Mouse (Mus musculus) liver, embryonic 15.5 days (tissue): Measurements from ENCODE around the gene Poldip3. TPM values are rescaled to one million over a fixed set of nuclear protein-coding genes. Genes with fewer than 3 reads are reported as not detected.
"Not testable (repeated sequence)": the region's sequence is repeated elsewhere in the genome, so short reads cannot be mapped to it uniquely, and the experiment has no call there.

ENCODE experiments used
- ATAC-seq: fragments of 200-750 bp; cut with Nextera tagmentation; 2 replicates; pipeline ENCODE4 v1.8.0; 2017; ENCODE audit warnings: moderate number of reproducible peaks, mild to moderate bottlenecking, moderate library complexity; ENCODE audit not compliant: insufficient read depth
- H3K27ac ChIP-seq: fragments of 300-500 bp; sonication (generic); replicated peaks from 2 replicates; pipeline ENCODE4 v1.5.1; 2015; ENCODE audit warnings: mild to moderate bottlenecking, inconsistent platforms
- H3K27me3 ChIP-seq: fragments of 300-500 bp; sonication (generic); 2 replicates; pipeline ENCODE4 v1.6.1; 2015; ENCODE audit warnings: mild to moderate bottlenecking, inconsistent platforms
- H3K36me3 ChIP-seq: fragments of 300-500 bp; sonication (generic); replicated peaks from 2 replicates; pipeline ENCODE4 v1.6.1; 2015; ENCODE audit warnings: moderate library complexity, mild to moderate bottlenecking, inconsistent platforms
- H3K4me1 ChIP-seq: fragments of 300-500 bp; sonication (generic); replicated peaks from 2 replicates; pipeline ENCODE4 v1.6.1; 2015; ENCODE audit warnings: inconsistent platforms
- H3K4me2 ChIP-seq: fragments of 300-500 bp; sonication (generic); 2 replicates; pipeline ENCODE4 v1.6.1; 2015; ENCODE audit warnings: moderate library complexity, mild to moderate bottlenecking, inconsistent platforms
- H3K4me3 ChIP-seq: fragments of 300-500 bp; sonication (generic); replicated peaks from 2 replicates; pipeline ENCODE4 v1.5.1; 2015; ENCODE audit warnings: mild to moderate bottlenecking, inconsistent platforms
- H3K9ac ChIP-seq: fragments of 300-500 bp; sonication (generic); 2 replicates; pipeline ENCODE4 v1.6.1; 2015; ENCODE audit warnings: moderate library complexity, mild to moderate bottlenecking, inconsistent platforms
- H3K9me3 ChIP-seq: fragments of 300-500 bp; sonication (generic); replicated peaks from 2 replicates; pipeline ENCODE4 v1.6.1; 2016; ENCODE audit warnings: inconsistent platforms
- WGBS: fragments of 180-500 bp; shearing (Covaris S2); methylation state at CpG from one replicate; pipeline ENCODE4 v1.1.7; 2015; ENCODE audit warnings: mixed read lengths; ENCODE audit not compliant: insufficient replicate concordance; 5-methylcytosine and 5-hydroxymethylcytosine counted together
- polyA plus RNA-seq: library from polyadenylated mRNA; unstranded; fragments of >200 nt; fragmentation: Nextera tagmentation; extraction: Ambion mirVana; gene quantifications from 2 replicates; pipeline ENCODE4 v1.2.1, GENCODE M21; 2015

Poldip3 gene
- polyA plus RNA-seq, 1 experiment from 2014 or later, result 55.5 TPM

DNA sequence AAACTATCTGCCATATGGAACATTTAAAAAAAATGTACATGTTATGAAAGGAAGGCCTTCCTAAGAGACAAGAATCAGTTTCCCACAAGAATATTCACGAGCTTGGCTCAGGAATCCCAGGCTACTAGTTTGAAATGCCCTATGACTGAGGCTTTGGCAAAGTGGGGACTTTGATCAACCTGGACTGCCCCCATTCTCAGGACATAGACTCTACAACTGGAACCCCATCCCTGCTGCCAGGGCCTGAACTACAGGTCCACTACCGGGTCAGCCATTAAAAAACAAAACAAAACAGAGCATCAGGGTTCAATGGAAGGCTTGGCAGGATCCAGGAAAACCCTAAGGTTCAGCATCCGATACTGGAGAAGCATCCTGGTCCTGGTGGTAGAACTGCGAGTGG lies 1.5 kb upstream of the Poldip3 start:
- no peaks in the 10 kb centered on the region for H3K27me3 ChIP-seq
- no peak overlapping the region for H3K4me3 ChIP-seq
- peaks cover 40% of the 10 kb centered on the region for H3K4me1 ChIP-seq
- ATAC-seq, result no peak
- 87% methylated on average over 4 of the region's 4 CpGs for WGBS
- H3K4me2 ChIP-seq, result no peak overlapping the region
- H3K27ac ChIP-seq, result peak overlapping the region; percentile 74
- H3K9ac ChIP-seq, result peak overlapping the region; percentile 33; the same call in 1 of the 2 replicates
- no peaks in the 10 kb centered on the region for H3K9me3 ChIP-seq
- H3K36me3 ChIP-seq, result peaks cover 49% of the 10 kb centered on the region

GRCm38 (mm10) chr15:83150073-83150442 lies 874 bp upstream of the Poldip3 start:
- H3K27ac ChIP-seq, result peak overlapping the region; percentile 97
- peak overlapping the region; percentile 72 for H3K4me3 ChIP-seq
- peaks cover 47% of the 10 kb centered on the region for H3K36me3 ChIP-seq
- ATAC-seq, result no peak
- H3K9me3 ChIP-seq, result no peaks in the 10 kb centered on the region
- H3K27me3 ChIP-seq, result no peaks in the 10 kb centered on the region
- H3K4me1 ChIP-seq, result peaks cover 45% of the 10 kb centered on the region
- whole genome bisulfite sequencing, result 15% methylated on average over 3 of the region's 3 CpGs
- peak overlapping the region; percentile 96 for H3K9ac ChIP-seq
- H3K4me2 ChIP-seq, result peak overlapping the region; percentile 73

DNA sequence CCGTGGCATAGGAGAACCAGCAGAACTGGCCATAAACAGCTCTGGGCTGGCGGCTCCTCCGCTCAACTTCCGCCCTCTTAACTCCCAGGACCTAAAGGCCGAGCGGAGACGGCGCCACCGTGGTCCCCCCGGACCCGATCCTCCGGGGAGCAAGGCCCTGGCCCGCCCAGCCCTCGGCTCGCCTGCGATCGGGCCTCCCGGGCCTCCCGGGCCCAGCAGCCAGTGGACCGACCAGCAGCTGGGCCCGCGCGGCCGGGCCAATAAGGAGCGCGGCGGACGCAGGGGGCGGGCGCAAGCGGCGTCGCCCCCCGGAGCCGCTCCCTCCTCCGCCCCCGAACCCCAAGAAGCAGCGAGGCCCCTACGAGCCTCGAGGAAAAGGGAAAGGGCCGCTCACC lies 386 bp downstream of the Poldip3 start:
- WGBS, result 0% methylated on average over 37 of the region's 41 CpGs
- peak overlapping the region; percentile 72 for H3K4me3 ChIP-seq
- H3K4me2 ChIP-seq, result peak overlapping the region; percentile 73
- no peaks in the 10 kb centered on the region for H3K27me3 ChIP-seq
- H3K9me3 ChIP-seq, result no peaks in the 10 kb centered on the region
- peaks cover 39% of the 10 kb centered on the region for H3K36me3 ChIP-seq
- H3K9ac ChIP-seq, result peak overlapping the region; percentile 96
- H3K4me1 ChIP-seq, result peaks cover 56% of the 10 kb centered on the region
- peak overlapping the region; percentile 97 for H3K27ac ChIP-seq
- peak; percentile 85 for ATAC-seq

- H3K9me3 ChIP-seq, result no peaks in the 10 kb centered on the region
- no peak for ATAC-seq
- H3K36me3 ChIP-seq, result peaks cover 34% of the 10 kb centered on the region
- H3K9ac ChIP-seq, result peak overlapping the region; percentile 96
- 2% methylated on average over 21 of the region's 21 CpGs for WGBS
- H3K4me1 ChIP-seq, result peaks cover 56% of the 10 kb centered on the region
- peak overlapping the region; percentile 73 for H3K4me2 ChIP-seq
- H3K4me3 ChIP-seq, result peak overlapping the region; percentile 72
- peak overlapping the region; percentile 97 for H3K27ac ChIP-seq
- H3K27me3 ChIP-seq, result no peaks in the 10 kb centered on the region
Measured at GRCm38 (mm10) chr15:83148395-83148794, 789 bp downstream of the Poldip3 start.

DNA sequence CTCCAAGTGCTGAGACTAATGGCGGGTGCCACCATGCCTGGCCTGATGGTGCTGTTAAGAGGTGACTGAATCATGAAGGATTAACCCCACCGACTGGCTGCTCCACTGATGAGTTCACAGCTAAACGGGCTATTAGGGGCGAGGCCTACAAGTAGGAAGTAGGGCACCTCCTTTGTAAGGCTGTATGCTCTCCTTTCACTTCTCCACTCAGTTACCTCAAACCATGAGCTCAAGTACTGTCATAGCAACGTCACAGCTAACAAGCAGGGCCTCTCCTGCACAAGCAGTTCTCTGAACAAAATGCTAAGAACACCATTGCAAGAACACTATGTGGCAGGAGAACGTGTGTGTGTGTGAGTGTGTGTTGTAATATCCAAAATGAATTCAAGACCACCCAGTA lies 3.6 kb downstream of the Poldip3 start:
- H3K9ac ChIP-seq, result no peak overlapping the region
- no peak overlapping the region for H3K27ac ChIP-seq
- ATAC-seq, result no peak
- no peak overlapping the region for H3K4me2 ChIP-seq
- H3K4me1 ChIP-seq, result peaks cover 61% of the 10 kb centered on the region
- H3K9me3 ChIP-seq, result no peaks in the 10 kb centered on the region
- H3K27me3 ChIP-seq, result no peaks in the 10 kb centered on the region
- H3K36me3 ChIP-seq, result peaks cover 26% of the 10 kb centered on the region
- H3K4me3 ChIP-seq, result no peak overlapping the region
- WGBS, result 72% methylated on average over 6 of the region's 6 CpGs

- Histone ChIP-seq H3K27ac (no peak overlapping the region), H3K9me3 (no peaks in the 10 kb centered on the region), H3K36me3 (peaks cover 39% of the 10 kb centered on the region), H3K27me3 (no peaks in the 10 kb centered on the region), H3K4me1 (peaks cover 52% of the 10 kb centered on the region), H3K4me2 (no peak overlapping the region), H3K4me3 (no peak overlapping the region), H3K9ac (no peak overlapping the region)
- ATAC-seq, result no peak
- 74% methylated on average over 5 of the region's 5 CpGs for WGBS
Measured at GRCm38 (mm10) chr15:83142861-83143260, 6.3 kb downstream of the Poldip3 start.

DNA sequence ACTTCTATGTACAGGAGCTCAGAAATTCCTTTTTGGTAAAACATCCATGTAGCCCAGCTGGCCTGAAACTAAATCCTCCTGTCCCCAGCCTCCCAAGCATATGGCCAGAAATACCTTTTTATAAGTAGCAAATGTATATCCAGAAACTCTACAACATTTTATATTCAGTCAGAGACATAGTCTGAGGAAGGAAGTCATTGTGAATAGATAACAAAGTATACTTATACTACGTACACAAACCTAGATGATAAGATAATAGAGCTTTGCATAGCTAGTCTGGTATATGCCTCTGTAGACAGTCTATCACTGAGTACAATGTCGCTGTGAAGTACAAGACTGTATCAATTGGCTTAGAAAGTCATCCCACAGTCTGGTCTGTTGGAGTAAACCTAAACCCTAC lies 13.5 kb downstream of the Poldip3 start:
- WGBS, result 45% methylated on average over 2 of the region's 2 CpGs
- ATAC-seq, result no peak
- no peaks in the 10 kb centered on the region for H3K9me3 ChIP-seq
- no peaks in the 10 kb centered on the region for H3K27me3 ChIP-seq
- no peak overlapping the region for H3K4me2 ChIP-seq
- peaks cover 85% of the 10 kb centered on the region for H3K36me3 ChIP-seq
- H3K27ac ChIP-seq, result no peak overlapping the region
- peaks cover 4% of the 10 kb centered on the region for H3K4me1 ChIP-seq
- no peak overlapping the region for H3K4me3 ChIP-seq
- H3K9ac ChIP-seq, result no peak overlapping the region

GRCm38 (mm10) chr15:83134671-83135070 lies 14.5 kb downstream of the Poldip3 start:
- Histone ChIP-seq H3K4me1 (no peaks in the 10 kb centered on the region), H3K9ac (no peak overlapping the region), H3K36me3 (peaks cover 95% of the 10 kb centered on the region), H3K4me2 (no peak overlapping the region), H3K27me3 (no peaks in the 10 kb centered on the region), H3K27ac (no peak overlapping the region), H3K9me3 (no peaks in the 10 kb centered on the region), H3K4me3 (no peak overlapping the region)
- WGBS, result 84% methylated on average over 6 of the region's 6 CpGs
- no peak for ATAC-seq

DNA sequence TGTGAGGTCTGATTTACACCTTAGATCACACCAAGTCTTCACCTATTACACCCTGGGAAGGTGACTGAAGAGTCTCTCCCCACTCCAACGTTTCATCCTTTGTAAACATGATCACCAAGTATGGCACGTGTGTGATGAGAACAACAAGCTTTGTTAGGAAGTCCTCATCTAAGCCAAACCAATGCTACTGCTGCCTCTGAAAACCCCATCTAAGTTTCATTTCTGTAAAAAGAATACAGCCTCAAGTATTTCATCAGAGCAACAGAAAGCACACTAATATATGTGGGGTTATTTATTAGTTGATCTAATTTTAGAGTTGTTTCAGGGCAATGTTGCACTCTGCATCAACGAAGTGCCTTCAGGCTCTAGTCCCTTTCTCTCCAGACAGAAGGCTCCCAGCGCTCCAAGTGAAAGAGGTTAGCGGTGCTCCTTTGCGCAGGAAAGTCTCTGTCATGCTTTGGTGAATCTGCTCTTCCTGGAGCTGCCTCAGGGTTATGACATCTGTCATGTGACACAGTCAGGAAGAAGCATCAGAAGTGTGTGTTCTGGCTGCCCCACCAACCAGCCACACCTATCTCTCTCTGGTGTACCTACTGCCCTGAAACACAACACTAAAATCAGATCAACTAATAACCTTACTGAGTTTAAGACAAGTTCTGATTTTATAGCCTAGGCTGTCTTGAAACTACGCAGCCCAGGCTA lies 19.5 kb downstream of the Poldip3 start:
- ATAC-seq, result no peak
- H3K4me2 ChIP-seq, result no peak overlapping the region
- no peaks in the 10 kb centered on the region for H3K4me1 ChIP-seq
- no peaks in the 10 kb centered on the region for H3K9me3 ChIP-seq
- H3K9ac ChIP-seq, result no peak overlapping the region
- no peaks in the 10 kb centered on the region for H3K27me3 ChIP-seq
- peaks cover 96% of the 10 kb centered on the region for H3K36me3 ChIP-seq
- no peak overlapping the region for H3K4me3 ChIP-seq
- H3K27ac ChIP-seq, result no peak overlapping the region
- WGBS, result 83% methylated on average over 7 of the region's 7 CpGs

GRCm38 (mm10) chr15:83127037-83127436 lies 22.1 kb downstream of the Poldip3 start:
- not testable (repeated sequence) for H3K4me1 ChIP-seq, H3K27ac ChIP-seq, H3K4me3 ChIP-seq, H3K27me3 ChIP-seq, H3K9me3 ChIP-seq, H3K9ac ChIP-seq, H3K4me2 ChIP-seq, ATAC-seq
- 86% methylated on average over 3 of the region's 3 CpGs for WGBS
- peaks cover 69% of the 10 kb centered on the region for H3K36me3 ChIP-seq

GRCm38 (mm10) chr15:83126582-83126981 lies 22.6 kb downstream of the Poldip3 start:
- Histone ChIP-seq H3K4me1 (peaks cover 9% of the 10 kb centered on the region), H3K36me3 (peaks cover 65% of the 10 kb centered on the region), H3K4me2 (no peak overlapping the region), H3K27me3 (no peaks in the 10 kb centered on the region), H3K4me3 (no peak overlapping the region), H3K9me3 (no peaks in the 10 kb centered on the region), H3K27ac (no peak overlapping the region), H3K9ac (no peak overlapping the region)
- WGBS, result 87% methylated on average over 9 of the region's 9 CpGs
- ATAC-seq, result no peak

- 67% methylated on average over 5 of the region's 5 CpGs for WGBS
- no peaks in the 10 kb centered on the region for H3K27me3 ChIP-seq
- H3K4me3 ChIP-seq, result no peak overlapping the region
- peaks cover 18% of the 10 kb centered on the region for H3K4me1 ChIP-seq
- H3K9me3 ChIP-seq, result no peaks in the 10 kb centered on the region
- no peak overlapping the region for H3K4me2 ChIP-seq
- H3K9ac ChIP-seq, result no peak overlapping the region
- no peak overlapping the region for H3K27ac ChIP-seq
- H3K36me3 ChIP-seq, result peaks cover 52% of the 10 kb centered on the region
- ATAC-seq, result no peak
Measured at GRCm38 (mm10) chr15:83124625-83125024, 24.6 kb downstream of the Poldip3 start.
